ENCODE assay signal across 9 mouse cellular contexts in the genomic region with DNA sequence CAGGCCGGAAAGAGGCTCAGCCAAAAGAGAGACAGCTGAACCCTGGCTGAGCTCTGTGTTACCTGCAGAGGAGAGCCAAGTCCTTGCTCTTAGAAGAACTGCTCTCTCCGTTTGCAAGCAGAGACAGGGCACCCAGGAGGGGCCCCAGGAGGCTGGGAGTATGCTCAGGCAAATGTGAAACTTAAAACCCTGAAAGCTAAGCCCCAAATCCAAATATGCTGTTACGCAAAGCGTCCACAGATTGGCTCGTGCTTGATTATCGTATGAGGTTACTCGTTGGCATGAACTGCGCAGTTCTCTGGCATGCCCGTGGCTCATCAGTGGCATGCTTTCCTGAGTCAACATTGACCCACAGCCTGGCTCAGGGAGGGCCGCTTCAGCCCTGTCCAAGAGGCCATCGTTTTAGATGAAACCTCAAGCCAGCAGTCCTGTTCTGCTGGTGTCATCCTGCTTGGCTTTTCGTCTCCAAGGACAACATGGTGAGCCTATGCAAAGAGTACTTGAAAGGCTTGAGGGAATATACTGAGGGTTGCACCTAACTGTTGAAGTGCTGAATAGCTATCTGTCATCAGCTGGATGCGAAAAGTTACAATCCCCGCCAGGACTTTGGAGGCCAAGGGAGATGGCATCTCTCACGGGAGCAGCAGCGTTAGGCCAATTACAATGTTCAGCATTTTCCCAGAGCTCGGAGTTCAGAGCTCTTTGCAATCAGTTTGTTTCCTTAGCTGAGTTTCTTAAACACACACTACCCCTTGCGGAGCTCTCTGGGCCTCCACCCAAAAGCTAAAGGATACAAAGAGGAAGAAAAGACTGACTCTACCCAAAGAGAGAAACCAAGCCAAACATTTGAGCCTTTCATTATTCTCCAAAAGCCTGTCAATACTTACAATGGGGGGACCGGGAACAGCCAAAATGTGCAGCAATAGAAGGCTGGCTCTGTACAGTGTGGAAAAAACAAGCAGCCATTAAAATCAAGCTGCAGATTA.
DNase-seq lines count a peak whose midpoint lies in the region; ATAC-seq lines count a peak whose summit lies in the region.
"Had no signal": no experiment of that assay in that cellular context is flagged by ENCODE, and none has a peak within 500 bp of the region (broad histone marks: within the 10 kb centered on the region; RNA-seq: fewer than 3 reads in every experiment).

No protein-coding gene starts in this region.

- H3K9me3 ChIP-seq in heart, embryonic 12.5 days (replicated peaks), result no peaks in the 10 kb centered on the region
- no peaks in the 10 kb centered on the region for H3K9me3 ChIP-seq in midbrain, embryonic 16.5 days (replicated peaks; ENCODE audit: control insufficient read depth, low read length, poor library complexity, severe bottlenecking)

- ATAC-seq in heart, embryonic 12.5 days (ENCODE audit: insufficient number of reproducible peaks, low FRiP score), result no peak
- ATAC-seq in midbrain, embryonic 16.5 days, result peak; percentile 67
- ATAC-seq in activated CD4-positive, CD25-positive, alpha-beta regulatory T cell, adult 4 months, result no peak

- no peak overlapping the region for H3K4me3 ChIP-seq in heart, embryonic 12.5 days
- H3K4me3 ChIP-seq in midbrain, embryonic 16.5 days (ENCODE audit: low read depth, low read length), result no peak overlapping the region

- peak; percentile 33 to 42 for DNase-seq in heart, adult 18-20 months
- no peak for DNase-seq in heart, postnatal 36 days
- DNase-seq in urinary bladder, postnatal 36 days (ENCODE audit: low spot score in 2 of 2), result peak; percentile 26 to 62
- no peak for DNase-seq in urinary bladder, adult 2 months (ENCODE audit: low spot score)
- DNase-seq in embryo, embryonic 10 days (ENCODE audit: low spot score), result no peak

- peaks cover 64% of the 10 kb centered on the region for H3K27me3 ChIP-seq in heart, embryonic 12.5 days (replicated peaks)
- H3K27me3 ChIP-seq in midbrain, embryonic 16.5 days (ENCODE audit: control insufficient read depth, insufficient read depth, low read depth, low read length), result no peaks in the 10 kb centered on the region
- H3K27me3 ChIP-seq: CH12.LX had no signal

- peaks cover 11% of the 10 kb centered on the region for H3K4me1 ChIP-seq in heart, embryonic 12.5 days (replicated peaks)
- no peaks in the 10 kb centered on the region for H3K4me1 ChIP-seq in midbrain, embryonic 16.5 days (ENCODE audit: control insufficient read depth, insufficient read depth, low read length)

- peak overlapping the region; percentile 14 for H3K4me2 ChIP-seq in heart, embryonic 12.5 days
- H3K4me2 ChIP-seq in midbrain, embryonic 16.5 days (ENCODE audit: low read length), result no peak overlapping the region

- no peak overlapping the region for H3K27ac ChIP-seq in heart, embryonic 12.5 days (ENCODE audit: poor library complexity, severe bottlenecking)
- peak overlapping the region; percentile 2; the same call in 1 of the 2 replicates for H3K27ac ChIP-seq in midbrain, embryonic 16.5 days (ENCODE audit: low read length)

- H3K36me3 ChIP-seq in heart, embryonic 12.5 days, result no peaks in the 10 kb centered on the region
- no peaks in the 10 kb centered on the region for H3K36me3 ChIP-seq in midbrain, embryonic 16.5 days (ENCODE audit: control insufficient read depth, insufficient read depth, low read length)

- WGBS in heart, embryonic 12.5 days, result 44% methylated on average over 19 of the region's 19 CpGs
- 57% methylated on average over 19 of the region's 19 CpGs for WGBS in midbrain, embryonic 16.5 days

- H3K9ac ChIP-seq in heart, embryonic 12.5 days, result no peak overlapping the region
- no peak overlapping the region for H3K9ac ChIP-seq in midbrain, embryonic 16.5 days (ENCODE audit: low read depth, low read length)

- intact Hi-C loops in heart, postnatal 36 days (cut with DNase I), result loop anchor here (10.0 kb wide), 1 partner anchor 599 kb away; no protein-coding TSS in a partner anchor

Comparison
In these comparisons a context has a peak if more than half of its experiments do, and no peak if none do; other contexts are left out.
1. DNase-seq: peak in heart, adult 18-20 months (2 of 2) and urinary bladder, postnatal 36 days (2 of 2); none in heart, postnatal 36 days (0 of 2), urinary bladder, adult 2 months (single experiment) and embryo, embryonic 10 days (single experiment).